Mouse (Mus musculus): Measurements from ENCODE around the gene Cd8a. TPM values are rescaled to one million over a fixed set of nuclear protein-coding genes. Genes with fewer than 3 reads are reported as not detected.

Cd8a gene
- polyA plus RNA-seq, 1 experiment from 2014 or later, result 0.13 TPM

DNA sequence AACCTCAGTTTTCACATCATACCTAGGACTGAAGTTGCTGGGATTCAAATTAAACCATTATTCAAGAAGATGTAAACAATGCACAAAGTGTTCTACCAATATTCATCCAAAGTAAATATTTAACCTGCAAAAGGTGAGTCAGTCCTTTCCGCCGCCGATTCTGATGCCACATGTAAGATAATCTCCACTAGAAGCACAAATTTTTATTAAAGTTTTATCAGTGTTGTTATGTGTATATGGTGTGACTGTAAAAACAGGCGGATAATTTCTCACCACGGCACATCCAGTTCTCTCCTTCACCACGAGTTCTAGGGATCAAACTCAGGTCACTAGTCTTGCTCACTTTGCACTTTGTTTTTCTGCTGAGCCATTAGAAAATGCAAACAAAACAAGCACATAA lies 47.6 kb downstream of the Cd8a start:
- no peak for ATAC-seq (replicated peaks; ENCODE audit: low FRiP score)
- H3K27ac ChIP-seq, result no peak overlapping the region
- WGBS, result 78% methylated on average over 6 of the region's 6 CpGs

DNA sequence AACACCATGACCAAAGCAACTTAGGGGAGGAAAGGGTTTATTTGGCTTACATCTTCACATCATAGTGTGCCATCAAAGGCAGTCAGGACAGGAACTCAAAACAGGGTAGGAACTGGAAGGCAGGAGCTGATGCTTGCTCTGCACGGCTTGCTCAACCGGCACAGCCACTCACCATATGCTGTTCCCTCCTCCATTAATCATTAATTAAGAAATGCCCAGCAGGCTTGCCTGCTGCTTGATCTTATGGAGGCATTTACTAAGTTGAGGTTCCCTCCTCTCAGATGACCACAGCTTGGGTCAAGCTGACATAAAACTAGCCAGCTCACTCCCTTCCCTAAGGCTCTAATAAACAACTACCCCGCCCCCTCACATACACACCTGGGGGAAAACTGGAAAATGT lies 48.9 kb downstream of the Cd8a start:
- H3K27me3 ChIP-seq, result no peaks in the 10 kb centered on the region
- H3K4me1 ChIP-seq, result no peaks in the 10 kb centered on the region
- no peak overlapping the region for H3K4me2 ChIP-seq
- 61% methylated on average over 3 of the region's 3 CpGs for WGBS
- ATAC-seq (replicated peaks; ENCODE audit: low FRiP score), result 0 out of 2 replicates have a peak, but pooled peaks have one; percentile 36
- no peak overlapping the region for H3K9ac ChIP-seq
- no peaks in the 10 kb centered on the region for H3K9me3 ChIP-seq (replicated peaks)
- H3K36me3 ChIP-seq, result peaks cover 32% of the 10 kb centered on the region
- H3K27ac ChIP-seq, result no peak overlapping the region
- H3K4me3 ChIP-seq (replicated peaks), result no peak overlapping the region

More for the DNA sequence above, 47.6 kb downstream of the Cd8a start:
- Histone ChIP-seq H3K4me3 (replicated peaks) (no peak overlapping the region), H3K4me1 (no peaks in the 10 kb centered on the region), H3K9me3 (replicated peaks) (no peaks in the 10 kb centered on the region), H3K36me3 (peaks cover 22% of the 10 kb centered on the region), H3K9ac (no peak overlapping the region), H3K27me3 (no peaks in the 10 kb centered on the region), H3K4me2 (no peak overlapping the region)

DNA sequence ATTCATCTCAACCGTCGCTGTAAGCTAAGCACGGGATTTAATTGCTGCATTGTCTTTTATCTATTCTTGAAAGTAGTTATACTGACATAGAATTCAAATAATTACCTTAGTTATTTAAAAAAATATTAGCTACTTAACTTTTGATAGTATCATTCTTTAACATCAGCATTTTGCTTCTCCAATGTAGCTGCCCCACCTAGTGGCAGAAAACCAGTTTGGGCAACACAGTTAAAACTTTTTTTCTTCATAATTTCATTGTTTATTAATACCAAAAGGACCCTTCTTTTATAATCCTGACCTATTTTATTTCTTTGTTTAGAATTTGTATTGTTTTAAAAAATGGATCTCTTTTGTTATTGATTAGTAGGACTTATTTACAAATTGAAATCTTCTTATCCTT lies 49.9 kb downstream of the Cd8a start:
- Histone ChIP-seq H3K36me3 (peaks cover 36% of the 10 kb centered on the region), H3K4me1 (no peaks in the 10 kb centered on the region), H3K9ac (no peak overlapping the region), H3K27ac (no peak overlapping the region), H3K4me2 (no peak overlapping the region), H3K27me3 (no peaks in the 10 kb centered on the region), H3K9me3 (replicated peaks) (no peaks in the 10 kb centered on the region), H3K4me3 (replicated peaks) (no peak overlapping the region)
- ATAC-seq (replicated peaks; ENCODE audit: low FRiP score), result no peak
- 90% methylated on average over 3 of the region's 3 CpGs for WGBS

DNA sequence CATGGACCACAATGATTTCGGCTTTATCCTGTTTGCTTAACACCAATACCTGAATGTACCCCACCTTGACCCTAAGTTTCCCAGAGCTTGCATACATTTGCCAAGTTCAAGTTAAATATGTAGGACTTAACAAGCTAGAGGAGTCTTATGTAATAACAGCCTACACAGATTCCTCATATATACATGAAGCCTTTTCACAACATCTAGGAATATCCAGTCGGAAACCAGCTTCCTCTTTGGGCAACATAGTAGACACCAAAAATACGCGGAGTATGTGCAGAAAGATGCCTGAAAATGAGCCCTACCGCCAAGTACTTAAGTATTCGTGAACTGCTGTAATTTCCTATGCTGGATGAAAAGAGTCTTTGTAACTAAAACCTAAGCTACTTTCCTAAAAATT lies 52.5 kb downstream of the Cd8a start:
- no peak overlapping the region for H3K9ac ChIP-seq
- WGBS, result 92% methylated on average over 6 of the region's 6 CpGs
- H3K4me3 ChIP-seq (replicated peaks), result no peak overlapping the region
- H3K4me2 ChIP-seq, result no peak overlapping the region
- no peaks in the 10 kb centered on the region for H3K27me3 ChIP-seq
- H3K4me1 ChIP-seq, result no peaks in the 10 kb centered on the region
- no peak for ATAC-seq (replicated peaks; ENCODE audit: low FRiP score)
- no peaks in the 10 kb centered on the region for H3K9me3 ChIP-seq (replicated peaks)
- H3K36me3 ChIP-seq, result peaks cover 34% of the 10 kb centered on the region
- H3K27ac ChIP-seq, result no peak overlapping the region

DNA sequence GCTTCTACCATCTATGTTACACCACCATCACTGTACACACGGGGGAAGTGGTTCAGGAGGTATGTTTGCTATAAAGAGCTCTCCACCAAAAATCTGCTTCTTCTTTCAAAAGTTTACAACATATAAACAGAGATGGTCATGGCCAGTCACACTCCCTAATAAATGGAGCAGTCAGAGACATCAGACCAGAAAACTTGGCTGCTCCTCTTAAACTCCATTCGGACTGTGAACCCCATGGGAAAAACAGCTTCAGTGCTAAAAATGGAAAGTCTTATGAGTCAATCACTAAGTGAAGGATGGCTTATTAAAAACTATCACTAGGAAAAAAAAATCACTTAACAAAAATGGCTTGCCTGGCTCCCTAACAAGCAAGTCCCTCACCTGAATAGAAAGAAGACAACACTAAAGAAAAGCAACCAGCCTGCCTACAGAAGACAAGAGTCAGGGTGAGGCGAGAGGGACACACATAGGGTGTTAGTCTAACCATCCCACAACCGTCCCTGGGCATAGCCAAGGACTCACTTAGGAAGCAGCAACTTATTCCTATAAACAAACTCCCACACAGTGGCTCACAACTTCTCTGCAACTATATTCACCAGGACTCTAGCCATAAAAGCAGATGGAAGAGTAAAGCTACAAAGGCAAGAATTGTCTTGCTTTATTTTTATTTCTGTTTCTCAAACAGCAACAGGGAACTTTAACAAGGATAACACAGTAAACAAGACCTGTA lies 54.9 kb downstream of the Cd8a start:
- peaks cover 31% of the 10 kb centered on the region for H3K36me3 ChIP-seq
- no peak overlapping the region for H3K9ac ChIP-seq
- H3K9me3 ChIP-seq (replicated peaks), result no peaks in the 10 kb centered on the region
- no peak overlapping the region for H3K4me2 ChIP-seq
- no peak overlapping the region for H3K27ac ChIP-seq
- H3K27me3 ChIP-seq, result no peaks in the 10 kb centered on the region
- no peak overlapping the region for H3K4me3 ChIP-seq (replicated peaks)
- WGBS, result 79% methylated on average over 4 of the region's 4 CpGs
- no peak for ATAC-seq (replicated peaks; ENCODE audit: low FRiP score)
- H3K4me1 ChIP-seq, result no peaks in the 10 kb centered on the region

Other genes with a start within 250 kb of the Cd8a start
- gene Thnsl2, start 229.0 kb upstream of the Cd8a start, polyA plus RNA-seq (2015; fragmentation: Nextera tagmentation; extraction: Ambion mirVana), result 36.7 and 39.9 TPM in 2 replicates
- 3.5 and 4.4 TPM in 2 replicates for gene Fabp1, start 173.6 kb upstream of the Cd8a start, polyA plus RNA-seq (2015; fragmentation: Nextera tagmentation; extraction: Ambion mirVana)
- gene Krcc1, start 101.8 kb upstream of the Cd8a start, polyA plus RNA-seq (2015; fragmentation: Nextera tagmentation; extraction: Ambion mirVana), result 54.4 and 56.0 TPM in 2 replicates
- gene Smyd1, start 51.2 kb upstream of the Cd8a start, polyA plus RNA-seq (2015; fragmentation: Nextera tagmentation; extraction: Ambion mirVana), result 0.82 and 1.7 TPM in 2 replicates
- gene Cd8b1, start 50.6 kb upstream of the Cd8a start, polyA plus RNA-seq (2015; fragmentation: Nextera tagmentation; extraction: Ambion mirVana), result 0.13 TPM in 1 of 2 replicates, not detected in the other
- gene Rmnd5a, start 67.2 kb downstream of the Cd8a start, polyA plus RNA-seq (2015; fragmentation: Nextera tagmentation; extraction: Ambion mirVana), result 14.1 and 14.7 TPM in 2 replicates
- gene Rnf103, start 120.5 kb downstream of the Cd8a start, polyA plus RNA-seq (2015; fragmentation: Nextera tagmentation; extraction: Ambion mirVana), result 16.7 and 17.2 TPM in 2 replicates
- 62.3 and 67.2 TPM in 2 replicates for gene Chmp3, start 170.4 kb downstream of the Cd8a start, polyA plus RNA-seq (2015; fragmentation: Nextera tagmentation; extraction: Ambion mirVana)